Mouse (Mus musculus): ENCODE measurements around the gene Npb. TPM values are rescaled to one million over a fixed set of nuclear protein-coding genes. Genes with fewer than 3 reads are reported as not detected.

Gene Npb
- polyA plus RNA-seq, 1 experiment from 2014 or later, result 0.65 TPM

DNA sequence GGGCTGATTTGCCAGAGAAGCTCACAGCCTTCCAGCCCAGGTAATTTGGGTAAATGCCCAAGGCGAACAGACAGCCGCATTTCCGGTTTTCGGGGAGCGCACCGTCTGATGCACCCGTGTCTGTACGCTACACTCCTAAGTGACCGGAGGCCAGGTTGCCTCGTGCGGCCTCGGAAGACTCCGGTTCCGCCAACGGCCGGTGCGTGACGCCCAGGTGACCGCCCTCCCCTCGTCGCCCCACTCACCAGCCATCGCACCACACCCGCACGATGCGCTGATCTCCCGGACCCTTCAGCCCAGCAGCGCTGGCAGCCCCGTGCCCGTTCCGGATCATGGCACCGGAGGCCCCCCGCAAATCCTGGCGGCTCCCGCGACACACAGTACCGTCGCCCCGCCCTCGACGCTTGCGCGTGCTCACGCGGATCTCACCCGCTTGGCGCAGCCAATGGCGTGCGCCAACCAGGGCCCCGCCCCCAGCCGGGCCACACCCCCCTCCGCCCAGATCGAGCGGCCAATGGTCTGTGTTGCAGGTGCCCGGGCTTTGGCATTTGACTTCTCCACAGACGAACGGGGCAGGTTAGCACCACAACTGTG is 9.3 kb downstream of the Npb start, which contains the start of gene Pcyt2:
TSS of gene Pcyt2 (minus strand) at position 418 of the 594 bp plus-strand sequence.
- no peaks in the 10 kb centered on the region for H3K27me3 ChIP-seq
- peak within 1 kb of the TSS; percentile 83 for H3K4me2 ChIP-seq
- H3K9me3 ChIP-seq, result no peaks in the 10 kb centered on the region
- peak within 1 kb of the TSS; percentile 45 for H3K27ac ChIP-seq
- peaks cover 75% of the 10 kb centered on the region for H3K36me3 ChIP-seq
- H3K9ac ChIP-seq (replicated peaks), result peak within 1 kb of the TSS; percentile 78
- peak; percentile 91 for ATAC-seq (ENCODE audit: insufficient number of reproducible peaks, insufficient read depth, low FRiP score, low TSS enrichment, low read depth)
- H3K4me1 ChIP-seq (replicated peaks), result peaks cover 17% of the 10 kb centered on the region
- WGBS, result under 1% methylated on average over 54 of the region's 56 CpGs
- H3K4me3 ChIP-seq (replicated peaks), result peak within 1 kb of the TSS; percentile 77

DNA sequence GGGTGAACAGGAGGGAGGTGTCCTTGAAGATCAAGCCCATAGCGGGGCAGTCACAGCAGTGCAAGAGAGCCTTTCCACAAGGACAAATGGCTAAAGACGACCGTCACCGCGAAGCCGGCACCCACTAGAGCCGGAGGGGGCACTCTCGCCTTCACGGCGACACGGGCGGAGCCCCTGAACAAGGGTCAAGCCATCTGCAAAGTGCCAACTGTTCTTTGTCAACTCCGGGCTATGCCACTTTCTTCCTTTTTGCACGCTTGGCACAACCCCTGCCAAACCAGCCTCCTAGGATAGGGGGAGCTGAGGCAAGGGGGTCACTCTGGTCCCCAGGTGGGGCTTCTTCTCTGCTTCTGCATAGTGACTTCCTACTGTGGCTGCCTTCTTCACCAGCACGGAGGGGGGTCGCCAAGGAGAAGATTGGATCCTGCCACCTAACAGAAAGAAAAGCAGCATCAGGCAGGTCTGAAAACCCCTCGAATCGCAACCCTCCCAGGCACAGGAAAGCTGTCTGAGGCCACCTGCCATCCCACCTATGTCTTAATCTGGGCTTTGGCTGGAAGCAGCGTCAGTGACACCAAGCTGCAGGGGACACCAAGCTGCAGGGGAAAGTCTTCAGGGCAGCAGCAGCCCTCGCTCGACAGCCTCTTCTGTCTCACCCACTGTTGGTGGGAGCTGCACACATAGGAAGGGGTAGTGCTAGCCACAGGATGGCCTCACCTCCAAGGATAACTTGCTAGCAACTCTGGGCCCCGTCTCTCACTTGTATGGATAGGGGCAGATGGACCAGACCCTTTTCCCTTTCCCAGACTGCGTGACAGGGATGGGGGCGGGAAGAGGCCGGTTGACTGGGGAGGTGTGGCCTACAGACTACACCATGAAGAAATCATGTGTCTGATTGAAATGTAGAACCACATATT is 10.6 kb downstream of the Npb start:
- Histone ChIP-seq H3K9me3 (no peaks in the 10 kb centered on the region), H3K27me3 (no peaks in the 10 kb centered on the region), H3K4me3 (replicated peaks) (no peak overlapping the region), H3K4me1 (replicated peaks) (peaks cover 18% of the 10 kb centered on the region), H3K36me3 (peaks cover 67% of the 10 kb centered on the region), H3K4me2 (no peak overlapping the region), H3K9ac (replicated peaks) (no peak overlapping the region), H3K27ac (no peak overlapping the region)
- no peak for ATAC-seq (ENCODE audit: insufficient number of reproducible peaks, insufficient read depth, low FRiP score, low TSS enrichment, low read depth)
- 94% methylated on average over 25 of the region's 25 CpGs for WGBS

- WGBS, result 92% methylated on average over 14 of the region's 14 CpGs
- peaks cover 24% of the 10 kb centered on the region for H3K4me1 ChIP-seq (replicated peaks)
- no peak overlapping the region for H3K27ac ChIP-seq
- no peak overlapping the region for H3K4me3 ChIP-seq (replicated peaks)
- peaks cover 56% of the 10 kb centered on the region for H3K36me3 ChIP-seq
- no peaks in the 10 kb centered on the region for H3K27me3 ChIP-seq
- no peak overlapping the region; the same call in 1 of the 2 replicates for H3K9ac ChIP-seq (replicated peaks)
- ATAC-seq (ENCODE audit: insufficient number of reproducible peaks, insufficient read depth, low FRiP score, low TSS enrichment, low read depth), result no peak
- no peaks in the 10 kb centered on the region for H3K9me3 ChIP-seq
- H3K4me2 ChIP-seq, result no peak overlapping the region
These were observed 11.9 kb downstream of the Npb start for GRCm38 (mm10) chr11:120620195-120620594.

DNA sequence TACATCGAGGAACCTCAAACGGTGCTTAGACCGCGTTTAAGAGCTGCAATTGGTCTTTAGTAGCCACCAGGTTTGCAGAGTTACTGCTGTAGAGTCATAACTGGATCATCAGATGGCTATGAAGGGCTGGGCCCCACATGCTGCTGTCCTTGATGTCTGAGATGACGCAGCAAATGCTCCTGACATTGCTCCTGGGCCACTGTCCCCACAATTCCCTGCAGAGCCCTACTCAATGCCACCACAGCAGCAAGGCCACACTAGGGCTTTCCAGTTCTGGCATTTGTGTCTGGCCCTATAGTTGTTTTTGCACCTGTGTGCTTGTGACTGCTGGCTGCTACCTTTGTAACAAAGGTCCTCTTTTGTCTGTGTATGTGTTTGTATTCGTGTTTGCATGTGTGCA is 14.5 kb downstream of the Npb start:
- no peak for ATAC-seq (ENCODE audit: insufficient number of reproducible peaks, insufficient read depth, low FRiP score, low TSS enrichment, low read depth)
- Histone ChIP-seq H3K4me2 (no peak overlapping the region), H3K36me3 (peaks cover 66% of the 10 kb centered on the region), H3K4me1 (replicated peaks) (peaks cover 14% of the 10 kb centered on the region), H3K4me3 (replicated peaks) (no peak overlapping the region), H3K9me3 (no peaks in the 10 kb centered on the region), H3K27me3 (no peaks in the 10 kb centered on the region), H3K9ac (replicated peaks) (no peak overlapping the region), H3K27ac (no peak overlapping the region)
- 88% methylated on average over 6 of the region's 6 CpGs for WGBS

DNA sequence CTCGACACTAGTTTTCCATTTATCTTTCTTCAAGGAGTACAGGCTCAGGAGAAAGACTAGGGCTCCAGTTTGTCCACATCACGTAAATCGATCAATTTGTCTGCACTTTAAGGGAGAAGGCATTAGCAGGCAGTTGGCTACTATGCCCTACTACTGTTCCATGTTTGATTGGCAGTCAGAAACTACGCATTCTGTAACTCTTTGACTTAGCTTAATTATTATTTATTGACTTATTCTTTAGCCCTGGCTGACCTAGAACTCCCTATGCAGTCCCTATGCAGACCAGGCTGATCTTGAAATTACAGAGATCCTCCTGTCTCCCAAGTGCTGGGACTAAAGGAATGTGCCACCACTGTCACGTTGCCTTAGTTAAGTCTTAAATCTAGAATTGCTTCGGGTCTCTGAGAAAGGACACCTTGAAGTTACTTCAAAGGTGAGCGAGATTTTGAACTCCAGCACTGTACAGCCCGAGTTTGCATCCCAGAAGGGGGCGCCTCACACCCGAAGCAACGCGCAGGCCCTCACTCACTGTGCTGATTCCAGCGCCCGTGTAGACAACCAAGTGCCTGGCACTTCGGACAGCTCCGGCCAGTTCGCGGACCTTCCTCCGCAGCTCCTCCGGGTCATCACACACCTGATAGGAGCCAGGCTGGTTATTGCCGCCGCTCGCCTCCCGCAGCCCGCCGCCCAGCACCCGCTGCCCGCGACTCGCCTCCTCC is 15.8 kb downstream of the Npb start:
- Histone ChIP-seq H3K4me2 (peak overlapping the region; percentile 99), H3K4me1 (replicated peaks) (peaks cover 11% of the 10 kb centered on the region), H3K27me3 (no peaks in the 10 kb centered on the region), H3K9me3 (no peaks in the 10 kb centered on the region), H3K36me3 (peaks cover 62% of the 10 kb centered on the region), H3K27ac (peak overlapping the region; percentile 80), H3K4me3 (replicated peaks) (peak overlapping the region; percentile 98), H3K9ac (replicated peaks) (peak overlapping the region; percentile 77)
- ATAC-seq (ENCODE audit: insufficient number of reproducible peaks, insufficient read depth, low FRiP score, low TSS enrichment, low read depth), result peak; percentile 52; the same call in 1 of the 2 replicates
- WGBS, result 13% methylated on average over 30 of the region's 30 CpGs

GRCm38 (mm10) chr11:120624680-120625111 is 16.4 kb downstream of the Npb start:
- peaks cover 65% of the 10 kb centered on the region for H3K36me3 ChIP-seq
- peak overlapping the region; percentile 98 for H3K4me3 ChIP-seq (replicated peaks)
- peak; percentile 61; the same call in 1 of the 2 replicates for ATAC-seq (ENCODE audit: insufficient number of reproducible peaks, insufficient read depth, low FRiP score, low TSS enrichment, low read depth)
- H3K27me3 ChIP-seq, result no peaks in the 10 kb centered on the region
- H3K9ac ChIP-seq (replicated peaks), result peak overlapping the region; percentile 77
- under 1% methylated on average over 52 of the region's 53 CpGs for WGBS
- H3K27ac ChIP-seq, result peak overlapping the region; percentile 80
- peak overlapping the region; percentile 99 for H3K4me2 ChIP-seq
- no peaks in the 10 kb centered on the region for H3K9me3 ChIP-seq
- H3K4me1 ChIP-seq (replicated peaks), result peaks cover 12% of the 10 kb centered on the region

DNA sequence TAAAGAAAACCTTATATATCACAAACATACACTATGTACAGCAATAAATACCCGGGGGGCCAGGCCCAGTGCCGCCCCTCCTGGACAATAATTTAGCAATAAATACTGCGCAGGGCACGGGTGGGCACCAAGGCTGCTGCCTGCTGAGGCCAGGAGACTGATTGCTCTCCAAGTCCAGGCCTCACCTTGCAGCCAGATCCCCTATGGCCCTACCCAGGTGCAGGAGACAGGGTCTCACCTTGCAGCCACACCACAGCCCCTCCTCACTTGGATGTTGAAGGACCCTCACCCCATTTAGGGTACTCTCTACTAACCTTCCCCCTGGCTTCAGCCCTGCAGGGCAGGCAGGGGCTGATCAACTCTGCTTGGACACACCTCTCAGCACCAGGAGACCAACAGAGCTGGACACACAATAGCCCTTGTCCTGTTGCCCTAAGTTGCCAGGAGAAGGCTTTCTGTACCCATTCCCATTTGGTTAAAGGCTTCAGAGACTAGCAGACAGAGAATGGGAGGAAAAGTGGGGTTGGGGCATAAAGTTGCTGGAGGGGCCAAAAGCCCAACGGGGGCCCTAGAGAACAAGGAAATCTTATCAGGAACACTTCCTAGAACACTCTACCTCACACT is 17.0 kb downstream of the Npb start, which contains the start of gene Sirt7:
TSS of gene Sirt7 (minus strand) at position 89 of the 624 bp plus-strand sequence.
- no peak for ATAC-seq (ENCODE audit: insufficient number of reproducible peaks, insufficient read depth, low FRiP score, low TSS enrichment, low read depth)
- Histone ChIP-seq H3K36me3 (peaks cover 61% of the 10 kb centered on the region), H3K9ac (replicated peaks) (peak within 1 kb of the TSS; percentile 77), H3K4me2 (peak within 1 kb of the TSS; percentile 99), H3K27ac (peak within 1 kb of the TSS; percentile 80), H3K9me3 (no peaks in the 10 kb centered on the region), H3K27me3 (no peaks in the 10 kb centered on the region), H3K4me1 (replicated peaks) (peaks cover 18% of the 10 kb centered on the region), H3K4me3 (replicated peaks) (peak within 1 kb of the TSS; percentile 98)
- WGBS, result 15% methylated on average over 5 of the region's 5 CpGs

GRCm38 (mm10) chr11:120626785-120627467 is 18.6 kb downstream of the Npb start:
- no peak overlapping the region for H3K4me2 ChIP-seq
- H3K9me3 ChIP-seq, result no peaks in the 10 kb centered on the region
- H3K4me3 ChIP-seq (replicated peaks), result no peak overlapping the region
- H3K27ac ChIP-seq, result no peak overlapping the region
- peaks cover 33% of the 10 kb centered on the region for H3K4me1 ChIP-seq (replicated peaks)
- no peak for ATAC-seq (ENCODE audit: insufficient number of reproducible peaks, insufficient read depth, low FRiP score, low TSS enrichment, low read depth)
- peaks cover 46% of the 10 kb centered on the region for H3K36me3 ChIP-seq
- H3K9ac ChIP-seq (replicated peaks), result no peak overlapping the region
- WGBS, result 91% methylated on average over 11 of the region's 11 CpGs
- no peaks in the 10 kb centered on the region for H3K27me3 ChIP-seq

- no peak for ATAC-seq (ENCODE audit: insufficient number of reproducible peaks, insufficient read depth, low FRiP score, low TSS enrichment, low read depth)
- Histone ChIP-seq H3K27me3 (no peaks in the 10 kb centered on the region), H3K27ac (no peak overlapping the region), H3K4me2 (no peak overlapping the region), H3K9ac (replicated peaks) (no peak overlapping the region), H3K4me3 (replicated peaks) (no peak overlapping the region), H3K36me3 (peaks cover 38% of the 10 kb centered on the region), H3K4me1 (replicated peaks) (peaks cover 39% of the 10 kb centered on the region), H3K9me3 (no peaks in the 10 kb centered on the region)
- WGBS, result 81% methylated on average over 22 of the region's 22 CpGs
These were observed 19.4 kb downstream of the Npb start for GRCm38 (mm10) chr11:120627468-120628300.
